Mouse (Mus musculus) v-Abl transformed pro-B cells (cell line): Measurements from ENCODE around the gene Timm8b.

Source experiments
- in situ Hi-C, 2 experiments: fragments of 400-800 bp; cut with MboI; formaldehyde crosslinking; loops; one replicate each; pipeline ENCODE4 v1.15.1; 2025; ENCODE audit not compliant: unreplicated experiment in 2 of 2

The Timm8b gene

GRCm38 (mm10) chr9:50603189-50603997, at the start of gene Timm8b, which contains the start of gene Sdhd:
TSS of gene Timm8b (plus strand) at chr9:50603910.
TSS of gene Sdhd (minus strand) at chr9:50603812.
- in situ Hi-C loops: loop anchor here (5.0 to 25.0 kb wide), 4 partner anchors 54 to 171 kb away; partner anchors contain the start of genes 1110032A03Rik (in 1 of the 2), Alg9 (in 1 of the 2), Cryab (in 1 of the 2) and Dlat (in 1 of the 2)

- in situ Hi-C loops: no loop called here
Measured at GRCm38 (mm10) chr9:50554241-50555093, 49.2 kb upstream of the Timm8b start, which contains the start of gene Il18. TSS of gene Il18 (plus strand) at chr9:50554827.

GRCm38 (mm10) chr9:50555094-50555446, 48.6 kb upstream of the Timm8b start, which contains the start of gene Bco2:
TSS of gene Bco2 (minus strand) at chr9:50555181.
- in situ Hi-C loops: no loop called here

DNA sequence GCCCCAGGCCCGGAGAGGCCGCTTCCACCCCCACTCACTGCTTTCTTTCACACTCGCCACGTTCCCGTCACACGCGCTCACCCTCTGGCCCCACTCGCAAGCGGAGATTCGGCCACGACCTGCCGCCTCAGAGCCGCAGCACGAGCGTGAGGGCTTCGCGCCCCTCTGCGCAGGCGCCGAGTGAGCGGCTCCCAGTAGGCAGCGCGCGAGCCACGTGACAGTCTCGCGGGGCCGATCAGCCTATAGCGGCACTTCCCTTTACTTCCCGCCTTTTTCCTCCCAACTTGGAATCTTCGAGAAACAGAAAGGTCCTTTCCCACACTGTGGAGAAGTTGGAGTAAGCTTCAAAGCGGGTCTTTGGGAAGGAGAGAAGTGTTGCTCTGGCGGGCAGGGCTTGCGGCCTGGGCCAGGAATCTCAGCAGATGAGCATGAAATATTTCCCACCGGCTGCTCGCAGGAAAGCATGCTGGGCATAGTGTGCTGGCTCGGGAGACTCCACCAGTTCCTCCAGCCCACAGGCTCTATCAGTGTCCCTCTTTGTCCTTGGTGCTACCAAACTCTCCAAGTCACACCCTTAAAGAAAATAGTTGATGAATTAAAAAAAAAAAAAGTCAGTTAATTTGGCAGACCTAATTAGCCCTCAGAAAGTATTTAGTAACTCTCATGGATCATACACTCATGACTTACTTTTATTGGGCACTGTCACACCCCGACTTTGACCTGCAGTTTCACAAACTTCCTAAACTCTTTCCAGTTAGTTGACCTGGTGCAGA, 42.4 kb upstream of the Timm8b start, which contains the start of gene Tex12:
Gene Tex12 (minus strand): TSS at position 181 of the 773 bp plus-strand sequence.
- in situ Hi-C loops: loop anchor here in 1 of 2 experiments (5.0 kb wide), 1 partner anchor 36 kb away; no protein-coding TSS in a partner anchor

DNA sequence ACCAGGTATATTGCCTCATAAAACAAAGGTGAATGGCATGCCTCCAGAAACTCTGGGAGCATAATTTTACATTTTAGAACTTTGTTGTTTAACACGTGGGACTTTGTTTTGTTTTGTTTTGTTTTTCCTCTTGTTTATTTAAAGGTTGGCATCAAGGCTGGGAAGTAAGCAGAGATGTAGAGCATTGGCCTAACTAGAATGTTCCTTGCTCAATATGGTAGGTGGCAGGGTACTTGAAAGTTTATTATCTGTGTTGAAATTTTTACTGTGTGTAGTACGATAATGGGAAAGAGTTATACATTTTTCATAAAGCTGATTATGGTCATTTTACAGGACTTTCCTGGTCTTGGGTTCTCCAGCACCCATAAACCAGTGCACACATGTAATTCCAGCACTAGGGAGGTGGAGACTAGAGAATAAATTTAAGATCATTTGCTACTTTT, 41.8 kb upstream of the Timm8b start:
- in situ Hi-C loops: loop anchor here in 1 of 2 experiments (5.0 kb wide), 1 partner anchor 35 kb away; no protein-coding TSS in a partner anchor

DNA sequence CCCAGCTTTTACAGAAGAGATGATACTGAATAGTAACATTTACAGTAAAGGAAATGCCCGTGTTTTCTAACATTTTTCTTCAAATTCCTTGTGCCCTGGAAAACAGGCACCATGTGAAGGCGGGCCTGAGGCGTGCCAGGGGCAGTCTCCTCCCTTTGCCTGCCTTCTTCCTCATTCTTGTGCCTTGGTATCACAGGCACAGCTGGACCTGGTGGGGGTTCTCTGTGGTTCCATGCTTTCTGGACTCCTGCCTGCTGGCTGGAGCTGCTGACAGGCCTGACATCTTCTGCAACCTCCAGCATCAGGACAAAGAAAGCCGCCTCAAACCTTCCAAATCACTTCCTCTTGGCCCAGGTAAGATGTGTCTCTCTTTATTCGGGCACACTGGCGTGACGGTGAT, 38.5 kb upstream of the Timm8b start:
- in situ Hi-C loops: no loop called here

- in situ Hi-C loops: no loop called here
Measured at GRCm38 (mm10) chr9:50565940-50566339, 37.8 kb upstream of the Timm8b start.

GRCm38 (mm10) chr9:50567372-50567771, 36.3 kb upstream of the Timm8b start:
- in situ Hi-C loops: no loop called here

- in situ Hi-C loops: no loop called here
Measured at GRCm38 (mm10) chr9:50567881-50568280, 35.8 kb upstream of the Timm8b start.

DNA sequence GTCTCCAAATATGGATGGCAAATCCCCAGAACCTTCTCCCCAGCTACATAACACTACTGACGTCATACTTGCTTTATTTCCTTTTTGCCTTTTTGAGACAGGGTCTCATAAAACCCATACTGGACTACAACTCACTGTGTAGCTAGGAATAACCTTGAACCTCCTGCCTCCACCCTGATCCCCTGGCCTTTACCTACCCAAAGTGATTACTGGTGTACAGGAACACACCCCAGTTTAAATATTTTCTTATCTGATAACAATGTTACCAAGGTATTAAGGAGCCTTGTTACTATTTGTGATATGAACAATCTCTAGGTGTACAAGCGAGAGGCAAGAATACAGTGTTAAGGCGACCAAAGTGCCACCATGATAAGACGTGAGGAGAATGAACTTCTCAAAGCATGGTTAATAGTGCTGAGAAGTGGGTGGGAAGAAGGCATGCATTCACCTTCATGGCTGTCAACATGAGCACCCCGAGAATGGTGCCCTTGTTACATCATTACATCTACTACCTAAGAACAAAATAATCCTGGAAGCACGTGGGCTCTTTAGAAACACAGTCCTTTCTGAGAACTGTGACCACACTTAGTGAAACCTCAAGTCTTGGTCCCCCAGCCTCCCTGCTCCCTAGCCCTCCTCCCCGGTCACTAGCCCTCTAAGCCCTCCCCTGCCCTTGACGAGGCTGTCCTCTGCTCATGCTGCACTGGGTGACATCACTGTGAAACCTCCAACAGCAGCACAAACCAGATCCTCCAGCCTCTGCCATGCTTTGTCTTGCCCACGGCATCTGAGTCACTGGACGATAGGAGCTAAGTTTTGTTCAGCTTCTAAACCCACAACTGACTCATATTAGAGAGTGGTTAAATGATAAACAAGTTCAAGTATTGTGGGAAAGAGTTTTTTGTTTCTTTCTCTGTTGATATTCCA, 33.8 kb upstream of the Timm8b start:
- in situ Hi-C loops: no loop called here

- in situ Hi-C loops: no loop called here
Measured at GRCm38 (mm10) chr9:50580370-50580769, 23.3 kb upstream of the Timm8b start.

- in situ Hi-C loops: no loop called here
Measured at GRCm38 (mm10) chr9:50585145-50585818, 18.4 kb upstream of the Timm8b start.

GRCm38 (mm10) chr9:50586955-50587354, 16.8 kb upstream of the Timm8b start:
- in situ Hi-C loops: no loop called here

- in situ Hi-C loops: loop anchor here (5.0 to 10.0 kb wide), 3 partner anchors 69 to 1096 kb away; no protein-coding TSS in a partner anchor
Measured at GRCm38 (mm10) chr9:50590856-50591518, 12.7 kb upstream of the Timm8b start.

DNA sequence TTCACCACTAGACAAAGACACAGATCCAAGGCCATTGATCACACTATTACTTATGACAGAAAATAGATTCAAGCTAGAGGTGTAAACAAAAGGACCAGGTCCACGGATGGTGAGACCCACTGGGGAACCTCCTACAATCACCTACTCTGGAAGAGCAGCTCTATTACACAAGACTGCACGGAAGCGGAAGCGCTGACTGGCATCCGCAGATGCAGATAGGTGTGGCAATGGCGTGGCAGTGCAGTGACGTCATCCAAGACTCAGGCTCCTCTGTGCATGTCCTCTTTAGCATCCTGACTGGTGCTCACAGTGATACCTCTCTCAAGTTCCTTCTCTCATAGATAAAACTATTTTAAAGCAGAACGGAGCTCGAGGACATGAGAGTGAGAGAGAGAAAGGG, 10.8 kb upstream of the Timm8b start:
- in situ Hi-C loops: loop anchor here (5.0 to 10.0 kb wide), 3 partner anchors 71 to 1098 kb away; no protein-coding TSS in a partner anchor

DNA sequence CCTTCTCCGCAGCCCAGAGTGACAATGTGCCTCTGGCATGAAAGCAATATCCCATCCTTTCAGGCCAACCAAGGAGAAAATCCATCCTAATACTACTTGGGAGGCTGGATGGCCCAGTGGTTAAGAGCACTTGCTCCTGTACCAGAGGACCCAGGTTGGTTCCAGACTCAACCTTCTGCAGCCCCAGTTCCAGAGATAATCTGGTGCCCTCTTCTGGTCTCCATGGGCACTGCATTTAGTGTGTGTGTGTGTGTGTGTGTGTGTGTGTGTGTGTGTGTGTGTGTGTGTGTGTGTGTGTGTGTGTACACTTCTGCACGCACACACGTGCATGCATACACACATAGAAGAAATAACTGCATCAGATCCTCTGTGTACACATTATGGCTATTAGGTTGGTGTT, 10.2 kb upstream of the Timm8b start:
- in situ Hi-C loops: loop anchor here (5.0 to 10.0 kb wide), 3 partner anchors 71 to 1099 kb away; no protein-coding TSS in a partner anchor

- in situ Hi-C loops: loop anchor here (5.0 to 10.0 kb wide), 6 partner anchors 33 to 1100 kb away; partner anchors contain the start of genes Pts (in 1 of the 2) and Tex12 (in 1 of the 2)
Measured at GRCm38 (mm10) chr9:50594794-50595417, 8.8 kb upstream of the Timm8b start.
